Mouse (Mus musculus): ENCODE measurements around the gene Kdm4b.

DNA sequence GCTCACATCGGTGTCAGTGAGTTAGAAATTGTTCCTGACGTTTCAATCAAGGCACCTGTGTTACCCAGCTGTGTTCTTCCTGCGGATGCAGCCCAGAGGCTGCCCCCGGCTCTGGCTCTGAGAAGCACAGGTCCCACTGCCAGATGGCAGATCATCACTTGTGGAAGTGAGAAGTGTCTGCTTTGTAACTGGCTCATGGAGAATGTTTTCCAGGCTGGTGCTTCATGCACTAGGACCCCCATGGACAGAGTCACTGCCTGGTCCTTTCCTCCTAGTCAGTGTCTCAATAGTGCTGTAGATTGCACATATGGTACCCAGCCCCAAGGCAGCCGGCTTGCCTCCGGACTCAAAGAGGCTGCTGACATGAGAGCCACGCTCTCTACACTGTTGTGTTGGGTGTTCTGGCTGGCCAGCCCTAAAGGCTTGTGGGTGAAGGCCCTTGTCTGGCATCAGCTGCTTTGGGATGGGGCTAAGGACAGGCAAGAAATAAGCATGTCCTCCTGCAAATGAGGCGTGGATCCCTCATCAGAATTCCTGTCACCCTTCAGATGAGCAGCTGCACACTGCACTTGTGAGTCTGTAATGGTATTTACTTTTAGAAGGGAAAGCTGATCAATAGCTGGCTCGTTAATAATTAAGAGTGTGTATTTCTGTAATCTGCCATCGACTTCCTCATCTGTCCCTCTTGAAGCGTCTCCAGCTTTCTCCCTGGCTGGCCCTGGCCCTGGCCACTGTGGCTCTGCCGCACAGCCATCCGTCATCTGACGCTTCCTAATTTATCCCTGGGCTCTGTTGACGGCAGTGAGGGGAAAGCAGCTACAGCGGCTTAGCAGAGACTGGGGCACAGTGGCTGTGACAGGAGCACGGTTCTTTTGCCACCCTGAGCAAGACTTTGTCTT is 47.5 kb downstream of the Kdm4b start:
- TF ChIP-seq CTCF (IDR thresholded peaks at IDR 0.05; ENCODE audit: insufficient read depth, low read depth, low read length) (no peak), POLR2A (IDR thresholded peaks at IDR 0.05; ENCODE audit: insufficient read depth, low read depth, low read length) (no peak)

Measured in olfactory bulb, adult 2 months (tissue).